Mouse (Mus musculus): ENCODE results near the gene Iqsec1. TPM values are rescaled to one million over a fixed set of nuclear protein-coding genes. Genes with fewer than 3 reads are reported as not detected.

The Iqsec1 gene
- polyA plus RNA-seq, 1 experiment: 230 TPM

DNA sequence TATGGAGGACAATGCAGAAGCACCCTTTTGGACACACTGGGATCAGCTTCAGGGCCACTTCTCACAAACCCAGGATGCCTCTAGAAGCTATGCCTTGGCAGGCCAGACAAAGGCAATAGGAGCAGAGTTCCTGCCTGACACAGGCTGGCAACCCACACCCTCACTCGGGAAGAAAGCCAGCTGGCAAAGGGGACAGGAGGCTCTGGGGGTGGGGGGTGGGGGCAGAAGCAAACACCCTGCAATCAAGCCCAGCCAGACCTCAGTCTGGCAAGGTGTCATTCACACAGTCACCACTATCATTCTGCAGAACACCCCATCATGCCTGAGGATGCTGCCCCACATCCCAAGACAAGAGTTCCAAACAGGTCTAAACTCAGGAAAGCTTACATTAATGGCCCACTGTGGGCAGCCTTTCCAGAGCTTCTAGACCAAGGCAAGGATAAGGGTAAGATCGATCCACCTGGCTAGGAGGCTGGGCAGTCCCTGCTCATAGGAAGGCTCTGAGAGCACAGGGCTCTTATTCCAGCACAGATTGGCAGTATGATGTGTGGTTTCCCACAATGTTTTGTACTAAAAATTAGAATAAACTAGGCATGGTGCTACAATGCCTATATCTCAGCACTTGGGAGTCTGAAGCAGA is 283.7 kb downstream of the Iqsec1 start:
- Histone ChIP-seq H3K27me3 (ENCODE audit: control insufficient read depth, insufficient read depth, low read length) (no peaks in the 10 kb centered on the region), H3K4me1 (ENCODE audit: control insufficient read depth, insufficient read depth, insufficient read length) (peaks cover 13% of the 10 kb centered on the region), H3K36me3 (ENCODE audit: control insufficient read depth, insufficient read depth, low read length) (no peaks in the 10 kb centered on the region), H3K4me3 (ENCODE audit: extremely low read depth, insufficient read depth, insufficient read length) (no peak overlapping the region), H3K27ac (ENCODE audit: insufficient read depth, low read length) (no peak overlapping the region; the same call in 1 of the 2 replicates)
- WGBS: 61% methylated on average over 2 of the region's 2 CpGs
- DNase-seq (ENCODE audit: low read depth in 1 of 2, low spot score in 2 of 2): no peak
- TF ChIP-seq POLR2A (IDR thresholded peaks at IDR 0.05; ENCODE audit: low read depth, low read length) (no peak), CTCF (IDR thresholded peaks at IDR 0.05; ENCODE audit: extremely low read depth, insufficient read depth, insufficient read length, insufficient replicate concordance) (no peak)

DNA sequence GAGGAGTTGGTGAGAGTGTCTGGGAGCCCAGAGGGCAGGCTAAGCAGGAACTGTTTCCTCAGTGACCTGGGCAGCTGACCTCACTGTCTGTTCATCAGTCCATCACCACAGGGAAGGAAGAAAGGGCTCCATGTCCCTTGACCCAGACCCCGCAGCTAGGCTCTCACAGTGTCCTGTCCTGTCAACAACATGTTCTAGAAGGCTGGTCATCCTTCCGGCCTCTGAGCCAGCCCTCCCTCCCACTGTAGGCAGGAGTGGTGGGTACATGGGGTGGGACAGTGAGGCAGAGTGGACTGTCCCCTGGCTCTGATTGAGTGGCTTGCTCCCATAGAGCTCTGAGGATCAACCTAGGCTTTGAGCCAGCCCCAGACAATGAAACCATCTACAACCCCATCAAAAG is 284.7 kb downstream of the Iqsec1 start:
- Histone ChIP-seq H3K36me3 (ENCODE audit: control insufficient read depth, insufficient read depth, low read length) (no peaks in the 10 kb centered on the region), H3K4me1 (ENCODE audit: control insufficient read depth, insufficient read depth, insufficient read length) (peaks cover 13% of the 10 kb centered on the region), H3K27ac (ENCODE audit: insufficient read depth, low read length) (no peak overlapping the region), H3K27me3 (ENCODE audit: control insufficient read depth, insufficient read depth, low read length) (no peaks in the 10 kb centered on the region), H3K4me3 (ENCODE audit: extremely low read depth, insufficient read depth, insufficient read length) (no peak overlapping the region)
- TF ChIP-seq CTCF (IDR thresholded peaks at IDR 0.05; ENCODE audit: extremely low read depth, insufficient read depth, insufficient read length, insufficient replicate concordance) (no peak), POLR2A (IDR thresholded peaks at IDR 0.05; ENCODE audit: low read depth, low read length) (no peak)
- 78% methylated on average over 2 of the region's 2 CpGs for WGBS
- no peak for DNase-seq (ENCODE audit: low read depth in 1 of 2, low spot score in 2 of 2)

DNA sequence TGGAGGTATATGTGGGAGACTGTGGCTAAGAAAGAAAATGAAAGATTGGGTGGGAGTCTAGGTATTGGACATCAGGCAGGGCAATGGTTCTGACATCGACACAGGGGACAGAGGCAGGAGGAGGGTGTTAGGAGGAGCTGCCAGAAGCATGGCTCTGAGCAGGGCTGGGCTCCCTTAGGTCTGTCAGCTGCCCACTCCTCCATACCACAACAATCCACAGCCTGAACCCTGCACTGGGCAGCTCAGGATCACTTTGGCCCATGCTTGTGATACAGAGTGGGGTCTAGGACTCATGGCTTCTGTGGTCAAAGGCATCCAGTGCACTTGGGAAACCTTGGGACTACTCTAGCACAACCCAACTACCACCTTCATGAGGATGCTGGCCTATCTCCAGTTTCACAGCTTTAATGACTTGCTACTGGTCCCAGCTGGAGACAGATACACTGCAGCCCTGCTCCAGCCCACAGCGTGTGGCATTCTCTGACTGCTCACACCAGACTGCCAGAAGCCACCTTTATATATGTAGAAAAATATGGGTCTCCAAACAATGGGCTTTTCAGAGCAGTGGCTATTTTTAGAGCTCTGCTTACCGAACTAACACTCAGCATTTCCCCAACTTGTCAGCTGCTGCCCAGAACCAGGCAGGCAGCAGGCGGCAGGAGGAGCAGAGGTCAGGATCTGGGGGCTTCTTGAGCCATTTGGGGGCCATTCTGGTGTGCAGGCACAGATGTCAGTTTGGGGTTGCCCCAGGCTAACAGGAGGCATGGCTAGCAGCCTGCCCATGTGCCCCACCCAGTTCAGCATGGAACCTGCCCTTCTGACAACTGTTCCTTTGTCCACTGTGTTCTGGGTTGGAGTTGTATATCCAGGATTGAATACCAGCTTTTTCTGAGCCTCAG is 285.4 kb downstream of the Iqsec1 start:
- 55% methylated on average over 4 of the region's 4 CpGs for whole genome bisulfite sequencing

DNA sequence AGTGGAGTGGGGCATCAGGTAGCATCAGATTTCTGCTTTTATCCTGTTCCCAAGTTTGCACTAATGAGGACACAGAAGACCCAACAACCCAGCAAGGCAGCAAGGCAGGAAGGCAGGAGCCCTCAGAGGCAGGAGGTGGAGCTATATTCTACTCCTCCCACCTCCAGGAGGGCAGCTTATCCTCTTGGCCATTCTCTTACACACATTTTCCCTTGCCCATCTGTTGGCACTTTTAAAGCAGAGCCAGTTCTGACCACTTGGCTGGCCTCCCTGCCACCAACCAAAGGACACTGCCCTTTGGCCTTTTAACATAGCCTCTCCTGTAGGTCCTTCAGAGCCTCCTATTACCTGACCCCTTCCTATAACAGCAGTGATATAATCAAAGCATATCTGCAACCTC is 286.3 kb downstream of the Iqsec1 start:
- Histone ChIP-seq H3K27ac (ENCODE audit: insufficient read depth, low read length) (no peak overlapping the region), H3K27me3 (ENCODE audit: control insufficient read depth, insufficient read depth, low read length) (no peaks in the 10 kb centered on the region), H3K4me3 (ENCODE audit: extremely low read depth, insufficient read depth, insufficient read length) (no peak overlapping the region), H3K36me3 (ENCODE audit: control insufficient read depth, insufficient read depth, low read length) (no peaks in the 10 kb centered on the region), H3K4me1 (ENCODE audit: control insufficient read depth, insufficient read depth, insufficient read length) (peaks cover 13% of the 10 kb centered on the region)
- TF ChIP-seq CTCF (IDR thresholded peaks at IDR 0.05; ENCODE audit: extremely low read depth, insufficient read depth, insufficient read length, insufficient replicate concordance): no peak
- TF ChIP-seq POLR2A (IDR thresholded peaks at IDR 0.05; ENCODE audit: low read depth, low read length): no peak
- no peak for DNase-seq (ENCODE audit: low read depth in 1 of 2, low spot score in 2 of 2)

More for the DNA sequence above, 285.4 kb downstream of the Iqsec1 start:
- DNase-seq (ENCODE audit: low read depth in 1 of 2, low spot score in 2 of 2): no peak
- no peaks in the 10 kb centered on the region for H3K36me3 ChIP-seq (ENCODE audit: control insufficient read depth, insufficient read depth, low read length)
- H3K4me1 ChIP-seq (ENCODE audit: control insufficient read depth, insufficient read depth, insufficient read length): peaks cover 13% of the 10 kb centered on the region
- no peak for TF ChIP-seq POLR2A (IDR thresholded peaks at IDR 0.05; ENCODE audit: low read depth, low read length)
- no peak for TF ChIP-seq CTCF (IDR thresholded peaks at IDR 0.05; ENCODE audit: extremely low read depth, insufficient read depth, insufficient read length, insufficient replicate concordance)
- no peaks in the 10 kb centered on the region for H3K27me3 ChIP-seq (ENCODE audit: control insufficient read depth, insufficient read depth, low read length)
- H3K4me3 ChIP-seq (ENCODE audit: extremely low read depth, insufficient read depth, insufficient read length): no peak overlapping the region
- H3K27ac ChIP-seq (ENCODE audit: insufficient read depth, low read length): no peak overlapping the region

DNA sequence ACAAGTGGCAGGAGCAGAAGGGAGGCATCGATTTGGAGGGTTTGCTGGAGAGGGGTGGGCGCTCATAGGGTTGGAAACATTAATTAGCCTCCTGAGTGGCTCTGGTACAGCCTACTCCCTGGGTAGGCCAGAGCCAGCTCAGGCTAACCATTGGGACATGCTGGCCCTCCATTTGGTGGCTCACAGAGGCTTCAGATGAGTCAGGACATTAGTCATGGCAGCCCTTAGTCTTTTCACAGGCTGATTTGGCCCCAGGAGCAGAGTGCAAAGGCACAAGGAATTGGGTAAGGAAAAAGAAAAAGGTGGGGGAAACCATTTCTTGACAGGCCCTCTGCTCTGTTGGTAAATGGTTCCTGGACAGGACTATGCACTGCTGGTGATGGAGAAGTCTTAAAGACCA is 287.1 kb downstream of the Iqsec1 start:
- WGBS: 88% methylated on average over 2 of the region's 2 CpGs
- Histone ChIP-seq H3K27ac (ENCODE audit: insufficient read depth, low read length) (no peak overlapping the region), H3K4me1 (ENCODE audit: control insufficient read depth, insufficient read depth, insufficient read length) (peaks cover 13% of the 10 kb centered on the region), H3K27me3 (ENCODE audit: control insufficient read depth, insufficient read depth, low read length) (no peaks in the 10 kb centered on the region), H3K36me3 (ENCODE audit: control insufficient read depth, insufficient read depth, low read length) (no peaks in the 10 kb centered on the region), H3K4me3 (ENCODE audit: extremely low read depth, insufficient read depth, insufficient read length) (no peak overlapping the region)
- DNase-seq (ENCODE audit: low read depth in 1 of 2, low spot score in 2 of 2): no peak
- TF ChIP-seq CTCF (IDR thresholded peaks at IDR 0.05; ENCODE audit: extremely low read depth, insufficient read depth, insufficient read length, insufficient replicate concordance) (no peak), POLR2A (IDR thresholded peaks at IDR 0.05; ENCODE audit: low read depth, low read length) (no peak)

DNA sequence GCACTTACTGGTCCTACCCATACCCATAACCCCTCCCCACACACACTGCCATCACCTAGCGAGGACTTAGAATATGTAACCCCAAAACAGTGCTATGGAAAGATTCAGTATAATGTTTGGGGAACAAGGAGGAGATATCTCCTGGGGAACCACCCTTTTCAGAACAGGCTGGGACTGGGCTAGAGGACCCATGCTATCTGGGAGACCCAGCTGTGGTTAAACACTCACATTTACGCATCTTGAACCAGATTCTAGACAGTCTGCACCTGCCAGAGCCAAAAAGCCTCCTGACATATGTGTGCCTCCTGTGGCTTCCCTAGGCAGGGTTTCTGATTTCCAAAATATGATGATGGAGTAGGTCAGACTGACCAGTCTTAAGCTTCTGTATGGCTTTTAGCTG is 287.7 kb downstream of the Iqsec1 start:
- Histone ChIP-seq H3K27me3 (ENCODE audit: control insufficient read depth, insufficient read depth, low read length) (no peaks in the 10 kb centered on the region), H3K36me3 (ENCODE audit: control insufficient read depth, insufficient read depth, low read length) (no peaks in the 10 kb centered on the region), H3K4me1 (ENCODE audit: control insufficient read depth, insufficient read depth, insufficient read length) (peaks cover 13% of the 10 kb centered on the region), H3K27ac (ENCODE audit: insufficient read depth, low read length) (no peak overlapping the region), H3K4me3 (ENCODE audit: extremely low read depth, insufficient read depth, insufficient read length) (no peak overlapping the region)
- TF ChIP-seq POLR2A (IDR thresholded peaks at IDR 0.05; ENCODE audit: low read depth, low read length): no peak
- TF ChIP-seq CTCF (IDR thresholded peaks at IDR 0.05; ENCODE audit: extremely low read depth, insufficient read depth, insufficient read length, insufficient replicate concordance): no peak
- 79% methylated on average over 2 of the region's 2 CpGs for WGBS
- no peak for DNase-seq (ENCODE audit: low read depth in 1 of 2, low spot score in 2 of 2)

DNA sequence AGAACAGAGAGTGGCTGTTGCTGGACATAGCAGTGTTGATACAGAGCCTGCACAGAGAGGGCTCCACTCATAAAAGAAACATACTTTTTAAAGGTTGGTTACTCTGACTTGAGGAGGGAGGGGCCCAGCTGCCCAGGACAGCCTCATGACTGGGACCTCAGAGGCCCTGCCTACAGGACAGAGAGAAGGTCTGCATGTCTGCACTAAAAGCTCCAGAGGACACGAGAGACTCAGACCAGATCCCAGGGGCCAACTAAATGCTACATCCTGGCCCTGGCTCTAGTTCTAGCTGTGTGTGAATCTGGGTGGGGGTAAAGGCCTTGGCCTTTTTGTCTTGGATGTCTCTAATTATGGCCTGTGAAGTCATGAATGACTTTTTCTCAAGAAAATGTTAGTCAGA is 288.4 kb downstream of the Iqsec1 start:
- TF ChIP-seq POLR2A (IDR thresholded peaks at IDR 0.05; ENCODE audit: low read depth, low read length) (no peak), CTCF (IDR thresholded peaks at IDR 0.05; ENCODE audit: extremely low read depth, insufficient read depth, insufficient read length, insufficient replicate concordance) (no peak)
- H3K27ac ChIP-seq (ENCODE audit: insufficient read depth, low read length): no peak overlapping the region
- peaks cover 11% of the 10 kb centered on the region for H3K4me1 ChIP-seq (ENCODE audit: control insufficient read depth, insufficient read depth, insufficient read length)
- no peaks in the 10 kb centered on the region for H3K27me3 ChIP-seq (ENCODE audit: control insufficient read depth, insufficient read depth, low read length)
- no peaks in the 10 kb centered on the region for H3K36me3 ChIP-seq (ENCODE audit: control insufficient read depth, insufficient read depth, low read length)
- no peak overlapping the region for H3K4me3 ChIP-seq (ENCODE audit: extremely low read depth, insufficient read depth, insufficient read length)
- 80% methylated on average over 1 of the region's 1 CpGs for WGBS
- DNase-seq (ENCODE audit: low read depth in 1 of 2, low spot score in 2 of 2): no peak

Measured in spleen, adult 2 months (tissue).